Mouse (Mus musculus): ENCODE results near the gene Hdac7. TPM values are rescaled to one million over a fixed set of nuclear protein-coding genes. Genes with fewer than 3 reads are reported as not detected.

Gene Hdac7
- total RNA-seq, 2 experiments from 2014 or later, result 17.9 to 20.7 TPM

GRCm38 (mm10) chr15:97770280-97770679, 74.0 kb downstream of the Hdac7 start:
- no peak for DNase-seq (ENCODE audit: low spot score in 2 of 2)

- no peak for DNase-seq (ENCODE audit: low spot score in 2 of 2)
These were observed 76.1 kb downstream of the Hdac7 start for GRCm38 (mm10) chr15:97768192-97768591.

DNA sequence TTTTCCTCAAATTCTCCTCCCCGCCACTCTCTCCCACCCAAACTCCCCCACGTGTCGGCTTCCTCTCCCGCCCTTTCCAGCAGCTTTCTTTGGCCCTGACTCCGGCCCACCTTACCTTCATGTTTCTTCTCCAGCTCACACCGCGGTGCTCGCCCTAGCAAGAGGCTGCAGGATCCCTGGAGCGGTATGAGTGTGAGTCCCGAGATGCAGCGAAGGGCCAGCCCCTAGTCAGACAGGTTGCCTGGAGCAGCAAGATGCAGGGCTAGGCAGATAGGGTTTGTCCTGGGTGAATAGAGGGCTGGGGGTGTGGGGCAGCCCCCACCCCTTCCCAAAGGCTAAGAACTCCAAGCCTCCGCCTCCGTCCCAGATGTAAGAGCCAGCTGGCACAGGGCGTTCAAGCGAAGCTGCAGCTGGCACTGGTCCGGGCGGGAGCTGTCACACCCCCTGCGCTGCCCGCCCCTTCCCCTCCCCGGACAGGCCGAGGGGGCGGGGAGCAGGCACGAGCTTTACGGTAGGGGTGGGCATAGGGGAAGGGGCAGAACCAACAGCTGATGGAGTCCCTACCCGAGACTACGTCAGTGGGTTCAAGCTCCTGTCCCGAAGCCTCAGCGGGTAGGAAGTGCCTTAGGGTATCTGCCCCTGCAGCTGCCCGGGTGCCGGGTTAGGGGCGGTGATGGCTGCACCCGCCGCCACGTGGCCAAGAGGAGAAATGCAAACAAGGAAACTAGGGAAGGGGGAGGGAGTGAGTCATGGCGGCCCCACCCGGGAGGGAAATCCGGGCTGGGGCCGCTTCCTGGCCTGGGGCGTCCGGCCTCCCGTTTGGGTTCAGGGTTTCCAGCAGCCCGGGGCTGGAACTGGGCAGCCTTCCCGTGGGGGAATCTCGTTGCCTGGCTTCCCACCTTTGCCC, 76.8 kb downstream of the Hdac7 start, which contains the start of gene Rapgef3:
Gene Rapgef3, minus strand, starts transcription at position 693 of the 907 bp plus-strand sequence.
- DNase-seq (ENCODE audit: low spot score in 2 of 2), result peak; percentile 63 to 79

- no peak for DNase-seq (ENCODE audit: low spot score in 2 of 2)
These were observed 77.6 kb downstream of the Hdac7 start for GRCm38 (mm10) chr15:97766594-97767279.

- peak in 1 of 2 experiments; percentile 52 for DNase-seq (ENCODE audit: low spot score in 2 of 2)
These were observed 78.1 kb downstream of the Hdac7 start for GRCm38 (mm10) chr15:97766194-97766593.

GRCm38 (mm10) chr15:97765090-97765794, 79.1 kb downstream of the Hdac7 start:
- DNase-seq (ENCODE audit: low spot score in 2 of 2), result no peak

DNA sequence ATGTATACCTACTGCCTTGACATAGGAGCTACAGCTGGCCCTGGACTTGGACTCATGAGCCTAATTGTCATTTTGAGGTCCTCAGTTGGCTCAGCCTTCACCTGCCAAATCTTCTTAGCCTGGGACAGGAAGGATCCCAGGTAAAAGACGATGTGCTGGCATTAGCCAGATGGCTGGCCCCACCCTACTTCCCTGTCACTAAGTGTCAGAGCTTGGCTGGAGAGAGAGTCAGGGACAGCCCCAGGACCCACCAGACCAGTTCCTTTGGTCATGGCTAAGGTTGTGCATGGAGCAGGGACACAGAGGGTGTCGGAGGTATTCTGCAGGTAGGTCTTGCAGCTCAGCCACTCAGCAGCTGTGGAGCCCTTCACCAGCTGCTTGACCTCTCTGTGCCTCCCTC, 79.8 kb downstream of the Hdac7 start:
- no peak for DNase-seq (ENCODE audit: low spot score in 2 of 2)

DNA sequence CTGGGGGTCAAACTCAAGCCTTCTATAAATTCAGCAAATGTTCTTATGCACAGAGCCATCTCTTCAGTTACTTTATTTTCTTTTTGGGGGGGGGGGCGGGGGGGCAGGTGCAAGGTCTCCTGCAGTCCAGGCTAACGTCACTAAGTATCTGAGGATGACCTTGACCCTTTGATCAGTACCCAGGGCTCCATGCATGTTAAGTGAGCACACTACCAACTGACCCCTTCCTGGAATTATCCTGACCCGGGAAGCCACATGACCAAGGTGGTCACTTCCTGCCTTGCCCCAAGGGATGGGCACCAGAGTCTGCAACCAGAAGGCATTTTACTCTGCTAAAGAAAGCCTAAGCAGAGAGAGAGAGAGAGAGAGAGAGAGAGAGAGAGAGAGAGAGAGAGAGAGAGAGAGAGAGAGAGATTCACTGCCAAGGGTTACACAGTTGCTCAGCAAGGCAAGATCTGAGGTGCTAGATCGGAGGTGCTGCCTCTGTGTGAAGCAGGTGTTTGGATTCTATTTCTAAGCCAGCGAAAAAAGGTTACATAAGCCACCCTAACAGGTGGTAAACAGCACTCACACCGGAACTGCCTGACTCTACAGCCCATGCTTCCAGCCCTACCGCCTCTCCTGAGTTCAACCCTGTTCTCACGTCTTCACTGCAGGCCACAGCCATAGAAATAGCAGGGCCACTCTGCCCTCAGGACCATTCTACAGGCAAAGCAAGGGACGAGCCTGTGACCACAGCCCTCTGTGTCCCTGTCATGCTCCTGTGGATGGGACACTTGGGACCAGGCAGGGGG, 80.8 kb downstream of the Hdac7 start:
- no peak for DNase-seq (ENCODE audit: low spot score in 2 of 2)

DNA sequence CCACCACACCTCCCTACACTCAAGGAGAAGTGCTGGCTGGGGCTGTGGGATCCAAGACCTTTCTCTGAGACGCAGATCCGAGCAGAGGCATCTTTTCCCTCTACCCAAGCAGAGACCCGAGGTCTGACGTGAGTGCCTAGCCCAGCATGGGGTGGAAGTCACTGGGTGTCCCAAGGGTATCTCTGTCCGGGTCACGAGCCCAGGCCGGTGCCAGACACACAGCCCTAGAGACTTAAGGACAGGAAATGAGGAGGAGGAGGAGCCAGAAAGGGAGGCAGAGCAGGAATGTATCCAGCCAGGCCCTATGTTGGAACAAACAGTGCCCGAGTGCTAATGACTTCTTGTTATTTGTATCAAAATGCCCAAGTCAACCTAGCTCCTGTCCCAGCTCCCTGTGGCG, 81.6 kb downstream of the Hdac7 start:
- no peak for DNase-seq (ENCODE audit: low spot score in 2 of 2)

GRCm38 (mm10) chr15:97761438-97761837, 82.9 kb downstream of the Hdac7 start:
- DNase-seq (ENCODE audit: low spot score in 2 of 2), result no peak

DNA sequence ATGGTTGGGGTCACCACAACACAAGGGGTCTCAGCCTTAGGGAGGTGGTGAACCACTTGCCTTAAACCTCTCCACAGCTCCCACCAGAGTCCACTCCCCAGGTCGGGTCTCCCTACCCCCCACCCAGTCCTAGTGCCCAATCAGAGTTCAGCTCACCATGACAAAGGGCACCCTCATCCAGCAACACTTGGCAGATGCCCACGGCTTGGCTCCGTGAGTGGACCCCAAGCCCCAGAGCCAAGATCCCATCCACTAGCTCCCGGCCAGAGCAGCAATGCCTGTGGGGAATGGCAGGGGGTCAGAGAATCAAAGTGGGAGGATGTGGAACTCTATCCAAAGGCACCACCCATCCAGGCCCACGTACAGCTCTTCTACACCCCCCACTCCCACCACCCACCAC, 83.3 kb downstream of the Hdac7 start:
- DNase-seq (ENCODE audit: low spot score in 2 of 2), result no peak

- peak; percentile 54 to 77 for DNase-seq (ENCODE audit: low spot score in 2 of 2)
These were observed 84.3 kb downstream of the Hdac7 start for GRCm38 (mm10) chr15:97760006-97760405.

DNA sequence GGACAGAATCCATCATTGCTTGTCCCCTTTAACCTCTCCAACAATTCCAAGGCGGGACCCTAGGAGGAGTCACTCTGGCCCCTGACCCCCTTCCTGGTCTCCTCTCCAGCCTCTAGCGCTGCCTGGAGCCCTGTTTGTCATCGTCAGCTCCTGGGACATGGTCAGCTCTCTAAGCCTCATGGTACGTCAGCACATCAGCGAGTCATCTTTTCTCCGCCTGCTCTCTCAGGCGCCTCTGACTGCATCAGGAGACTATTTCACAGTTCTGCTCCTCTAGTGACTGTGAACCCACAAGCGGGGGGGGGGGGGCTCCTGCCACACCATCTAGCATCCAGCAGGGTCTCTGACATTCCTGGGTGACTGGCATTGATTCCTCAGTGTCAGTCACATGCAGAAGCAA, 88.9 kb downstream of the Hdac7 start:
- no peak for DNase-seq (ENCODE audit: low spot score in 2 of 2)

DNA sequence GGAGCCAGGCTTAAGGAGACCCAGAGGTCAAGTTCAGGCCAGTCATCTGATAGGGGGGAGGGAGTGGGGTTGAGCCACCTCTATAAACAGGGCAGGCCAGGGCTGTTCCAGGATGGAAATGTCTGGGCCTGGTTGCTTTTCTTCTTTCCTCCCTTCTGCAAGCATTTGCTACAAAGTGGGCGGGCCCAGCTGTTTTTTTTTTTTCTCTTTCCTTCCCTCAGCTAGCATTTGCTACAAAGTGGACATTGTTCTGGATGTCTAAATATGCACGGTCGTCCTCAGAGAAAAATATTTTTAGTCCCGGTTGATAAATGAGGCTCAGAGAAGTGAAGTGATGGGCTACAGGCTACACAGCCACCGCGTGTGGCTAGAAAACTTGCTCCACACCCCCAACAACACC, 89.8 kb downstream of the Hdac7 start:
- no peak for DNase-seq (ENCODE audit: low spot score in 2 of 2)

DNA sequence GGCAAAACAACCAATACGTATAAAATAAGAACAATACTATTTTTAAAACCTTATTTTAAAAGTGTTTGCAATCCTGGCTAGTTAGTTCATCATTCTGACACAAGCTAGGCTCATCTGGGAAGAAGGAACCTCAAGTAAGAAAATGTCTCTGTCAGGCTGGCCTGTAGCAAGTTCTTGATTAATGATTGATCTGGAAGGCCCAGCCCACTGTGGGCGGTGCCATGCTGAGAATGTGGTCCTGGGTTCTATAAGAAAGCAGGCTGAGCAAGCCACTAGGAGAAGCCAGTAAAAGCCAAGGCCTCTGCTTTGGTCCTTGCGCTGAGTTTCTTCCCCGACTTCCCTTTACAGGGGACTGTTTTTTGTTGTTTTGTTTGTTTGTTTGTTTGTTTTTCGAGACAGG, 91.8 kb downstream of the Hdac7 start:
- DNase-seq (ENCODE audit: low spot score in 2 of 2), result no peak

DNA sequence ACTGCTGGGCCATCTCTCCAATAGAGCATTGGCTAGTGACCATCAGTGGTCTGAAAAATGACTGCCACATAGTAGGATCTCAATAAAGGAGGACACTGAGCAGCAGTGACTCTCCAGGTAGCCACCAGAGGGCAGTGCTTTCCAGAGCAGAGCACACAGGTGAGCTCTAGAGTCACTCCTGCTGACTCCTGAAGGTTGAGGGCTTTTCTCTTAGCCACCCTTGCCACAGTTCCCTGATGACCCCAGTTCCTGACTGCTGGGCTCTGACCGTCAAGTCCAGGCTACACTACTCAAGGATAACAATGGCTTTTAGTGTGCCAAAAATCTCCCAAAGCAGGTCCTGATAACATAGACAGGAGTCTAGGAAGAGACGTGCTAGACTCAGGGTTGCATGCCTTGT, 92.6 kb downstream of the Hdac7 start:
- DNase-seq (ENCODE audit: low spot score in 2 of 2), result no peak

DNA sequence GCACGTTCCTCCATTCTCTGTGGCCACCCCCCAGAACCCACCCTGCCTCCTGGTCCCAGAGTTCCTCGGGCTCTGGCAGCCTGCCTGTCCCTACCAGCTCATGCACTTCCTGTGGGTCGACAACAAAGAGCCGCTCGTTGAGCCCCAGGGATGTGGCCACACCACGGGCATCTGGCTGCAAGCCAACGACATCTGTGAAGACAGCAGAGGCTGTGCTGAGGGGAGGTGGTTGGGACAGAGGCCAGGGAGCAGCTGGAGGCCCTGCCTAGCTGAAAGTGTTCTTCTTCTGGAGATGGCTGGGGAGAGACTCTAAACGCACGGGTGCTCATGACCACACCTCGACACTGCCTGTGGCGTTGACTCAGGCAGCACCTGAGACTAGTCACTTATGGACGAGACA, 93.6 kb downstream of the Hdac7 start:
- peak; percentile 71 to 83 for DNase-seq (ENCODE audit: low spot score in 2 of 2)

- no peak for DNase-seq (ENCODE audit: low spot score in 2 of 2)
These were observed 94.5 kb downstream of the Hdac7 start for GRCm38 (mm10) chr15:97749841-97750240.

DNA sequence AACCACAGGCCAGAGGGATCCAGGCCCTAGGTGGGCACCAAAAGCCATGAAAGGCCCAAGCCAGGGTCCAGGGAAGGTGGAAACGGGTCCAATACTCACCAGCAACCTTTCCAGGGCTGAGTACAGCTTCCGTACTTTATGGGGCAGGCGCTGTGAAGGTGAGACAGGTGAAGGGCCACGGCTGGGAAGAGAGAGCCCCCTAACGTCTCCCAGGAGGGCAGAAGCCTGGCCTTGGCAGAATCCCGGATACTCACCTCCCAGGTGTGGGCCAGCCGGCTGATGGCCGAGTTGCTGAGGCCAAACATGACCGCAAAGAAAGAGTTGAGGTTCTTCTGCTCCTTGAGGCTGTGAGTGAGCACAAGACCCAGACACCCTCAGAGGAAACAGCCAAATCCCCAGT, 94.9 kb downstream of the Hdac7 start:
- no peak for DNase-seq (ENCODE audit: low spot score in 2 of 2)

- no peak for DNase-seq (ENCODE audit: low spot score in 2 of 2)
These were observed 95.3 kb downstream of the Hdac7 start for GRCm38 (mm10) chr15:97748964-97749363.

- no peak for DNase-seq (ENCODE audit: low spot score in 2 of 2)
These were observed 96.0 kb downstream of the Hdac7 start for GRCm38 (mm10) chr15:97748309-97748708.
